Mouse (Mus musculus): ENCODE data around the gene Cyp2s1.

The Cyp2s1 gene

DNA sequence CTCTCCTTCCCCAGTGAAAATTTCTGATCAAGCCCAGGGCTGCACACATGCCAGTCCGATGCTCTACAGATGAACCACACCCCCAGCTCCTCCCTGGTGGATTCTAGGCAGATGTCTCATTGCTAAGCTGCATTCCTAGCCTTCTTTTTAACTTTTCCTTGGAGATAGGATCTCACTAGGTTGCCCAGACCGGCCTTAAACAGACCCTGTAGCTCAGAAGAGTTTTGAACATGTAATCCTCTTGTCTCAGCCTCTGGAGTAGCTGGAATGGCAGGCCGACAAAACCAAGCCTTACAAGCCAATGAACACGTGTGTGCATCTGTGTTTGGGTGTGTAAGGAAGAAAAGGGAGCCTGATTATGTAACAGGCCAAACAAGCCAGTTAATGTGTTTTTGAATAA, 36.0 kb downstream of the Cyp2s1 start:
- DNase-seq = no peak

DNA sequence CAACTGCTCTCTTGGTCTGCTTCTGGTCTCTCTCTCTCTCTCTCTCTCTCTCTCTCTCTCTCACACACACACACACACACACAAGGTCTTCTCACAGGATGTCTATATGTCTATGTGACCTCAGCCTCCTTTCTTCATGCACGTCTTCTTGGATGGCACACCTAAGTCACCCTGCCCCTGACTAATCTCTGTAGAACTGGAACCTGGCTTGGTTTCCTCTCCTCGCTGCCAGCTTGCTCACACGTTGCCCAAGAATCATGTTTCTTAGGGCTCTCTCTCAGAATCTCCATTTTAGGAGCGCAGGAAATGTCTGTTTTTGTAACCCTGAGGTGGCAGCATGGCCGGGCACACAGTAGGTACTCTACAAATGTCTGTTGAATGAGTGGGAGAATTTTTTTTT, 36.7 kb downstream of the Cyp2s1 start:
- DNase-seq = no peak

DNA sequence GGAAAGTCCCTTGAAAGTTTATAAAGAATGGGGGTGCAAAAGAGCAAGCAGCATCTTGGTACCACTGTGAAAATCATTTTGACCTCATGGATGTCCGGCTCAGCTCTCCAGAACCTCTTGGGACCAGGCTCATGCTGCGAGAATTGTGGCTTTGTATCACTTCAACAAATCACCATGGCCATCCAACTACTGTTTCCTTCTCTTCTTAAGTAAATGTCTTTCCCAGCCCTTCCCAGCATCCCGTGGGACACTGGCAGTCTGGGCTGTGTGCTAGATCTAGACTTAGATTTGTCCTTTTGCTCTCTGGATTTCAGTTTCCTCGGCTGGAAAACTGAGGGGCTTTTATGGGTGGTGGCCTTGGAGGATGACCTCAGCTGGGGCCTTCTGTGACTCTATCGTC, 48.5 kb downstream of the Cyp2s1 start:
- DNase-seq = no peak

DNA sequence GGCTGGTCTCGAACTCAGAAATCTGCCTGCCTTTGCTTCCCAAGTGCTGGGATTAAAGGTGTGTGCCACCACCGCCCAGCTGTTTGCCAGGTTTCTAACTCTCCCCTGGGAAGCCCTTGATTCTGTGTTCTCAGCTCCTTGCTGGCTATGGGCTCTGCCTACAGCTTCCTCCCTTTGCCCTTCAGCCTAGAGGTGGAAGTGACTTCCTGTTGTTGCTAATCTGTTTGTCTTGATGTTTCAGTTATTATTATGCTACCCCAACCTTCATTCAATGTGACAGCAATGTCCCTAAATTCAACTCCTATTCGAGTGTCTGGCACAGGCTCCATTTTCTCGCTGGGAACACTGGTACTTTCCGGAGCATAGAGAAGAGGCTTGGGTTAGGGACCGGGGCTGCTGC, 50.6 kb downstream of the Cyp2s1 start:
- DNase-seq = no peak

DNA sequence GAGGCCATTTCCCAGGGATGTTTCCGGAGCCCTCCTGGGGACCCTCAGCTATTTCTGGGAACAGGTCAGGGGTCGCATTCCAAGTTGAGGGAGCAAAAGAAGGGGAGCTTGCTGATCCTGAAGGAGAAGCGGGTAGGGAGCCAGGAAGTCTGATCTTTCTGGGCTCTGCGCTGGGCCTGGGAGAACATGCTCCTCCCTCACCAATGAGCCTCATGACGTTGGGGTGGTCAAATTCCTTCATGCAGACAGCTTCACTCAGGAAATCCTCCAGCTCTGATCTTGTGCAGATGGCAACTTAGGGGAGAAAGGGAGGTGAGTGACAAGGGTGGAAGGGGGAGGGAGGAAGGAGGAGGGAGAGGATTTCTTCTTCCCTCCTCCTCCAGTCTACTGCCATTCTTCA, 52.5 kb downstream of the Cyp2s1 start:
- DNase-seq = no peak

DNA sequence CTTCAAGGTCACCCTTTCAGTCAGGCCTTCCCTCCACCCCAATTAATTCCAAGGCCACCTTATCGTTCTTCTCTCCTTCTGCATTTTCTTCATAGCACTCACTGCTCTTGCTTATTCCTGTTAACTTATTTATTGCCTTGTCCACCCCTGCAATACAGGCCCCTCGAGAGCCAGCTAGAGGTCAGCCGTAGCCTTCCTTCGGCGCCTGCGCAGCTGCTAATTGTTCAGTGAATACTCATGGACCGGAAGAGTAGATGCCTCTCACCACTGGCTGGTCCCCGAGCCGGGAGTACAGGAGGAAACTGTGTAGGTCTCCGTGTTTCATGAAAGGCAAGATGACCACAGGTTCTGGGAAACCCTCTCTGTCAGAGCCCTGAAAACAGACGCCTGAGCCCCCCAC, 53.0 kb downstream of the Cyp2s1 start:
- DNase-seq = no peak

DNA sequence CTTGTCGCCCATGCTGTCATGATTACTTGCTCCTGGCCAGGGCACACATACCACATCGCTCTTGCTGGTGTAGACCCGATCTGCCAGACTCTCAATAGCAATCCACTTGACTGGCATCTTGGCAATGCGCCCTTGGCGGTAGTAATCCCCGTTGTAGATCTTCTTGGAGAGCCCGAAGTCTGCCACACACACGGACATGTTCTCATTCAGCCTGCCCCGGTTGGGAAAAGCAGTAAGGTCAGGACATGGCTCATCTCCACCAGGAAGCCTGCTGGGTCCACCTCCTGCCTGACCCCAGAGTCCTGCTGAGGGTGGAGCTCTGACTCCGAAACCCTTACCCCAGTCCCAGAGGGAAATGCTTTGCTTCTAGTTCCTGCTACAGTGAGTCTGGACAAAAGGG, 55.4 kb downstream of the Cyp2s1 start:
- DNase-seq = peak in 1 of 2 experiments; percentile 15

DNA sequence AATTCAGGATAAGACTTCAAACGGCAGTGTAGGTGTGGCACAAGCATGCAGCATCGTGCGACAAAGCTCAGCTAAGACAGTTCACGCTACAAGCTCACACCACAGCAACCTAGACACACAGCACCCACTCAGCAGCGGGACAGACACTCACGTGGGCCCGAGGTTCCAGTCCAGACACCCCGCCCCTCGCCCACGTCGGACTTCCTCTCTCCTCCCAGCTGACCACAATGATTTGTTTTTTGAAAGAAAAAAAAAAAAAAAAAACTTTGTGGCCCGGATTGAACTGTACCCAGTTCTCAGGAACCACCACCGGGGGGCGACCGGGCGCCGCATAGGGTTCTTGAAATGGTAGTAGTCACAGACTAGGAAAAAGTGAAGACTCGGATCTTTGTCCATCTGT, 60.7 kb downstream of the Cyp2s1 start:
- peak; percentile 86 to 92 for DNase-seq

DNA sequence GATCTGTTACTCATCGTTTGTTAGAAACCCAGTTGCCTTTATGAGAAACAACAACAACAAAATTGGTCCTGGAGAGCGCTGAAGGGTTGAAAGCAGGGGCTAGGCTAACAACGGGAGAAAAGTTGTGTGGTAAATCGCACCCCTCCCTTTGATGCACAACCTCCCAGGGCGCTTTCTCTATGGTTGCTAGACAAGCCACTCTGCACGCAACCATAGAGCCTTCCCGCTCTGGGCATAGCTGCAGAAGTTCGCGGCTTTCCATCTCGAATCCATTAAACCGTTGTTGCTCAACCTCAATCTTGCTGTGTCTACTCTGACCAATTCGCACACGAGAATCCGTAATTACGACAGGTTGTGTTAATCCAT, 61.3 kb downstream of the Cyp2s1 start:
- DNase-seq = peak in 1 of 2 experiments; percentile 75

DNA sequence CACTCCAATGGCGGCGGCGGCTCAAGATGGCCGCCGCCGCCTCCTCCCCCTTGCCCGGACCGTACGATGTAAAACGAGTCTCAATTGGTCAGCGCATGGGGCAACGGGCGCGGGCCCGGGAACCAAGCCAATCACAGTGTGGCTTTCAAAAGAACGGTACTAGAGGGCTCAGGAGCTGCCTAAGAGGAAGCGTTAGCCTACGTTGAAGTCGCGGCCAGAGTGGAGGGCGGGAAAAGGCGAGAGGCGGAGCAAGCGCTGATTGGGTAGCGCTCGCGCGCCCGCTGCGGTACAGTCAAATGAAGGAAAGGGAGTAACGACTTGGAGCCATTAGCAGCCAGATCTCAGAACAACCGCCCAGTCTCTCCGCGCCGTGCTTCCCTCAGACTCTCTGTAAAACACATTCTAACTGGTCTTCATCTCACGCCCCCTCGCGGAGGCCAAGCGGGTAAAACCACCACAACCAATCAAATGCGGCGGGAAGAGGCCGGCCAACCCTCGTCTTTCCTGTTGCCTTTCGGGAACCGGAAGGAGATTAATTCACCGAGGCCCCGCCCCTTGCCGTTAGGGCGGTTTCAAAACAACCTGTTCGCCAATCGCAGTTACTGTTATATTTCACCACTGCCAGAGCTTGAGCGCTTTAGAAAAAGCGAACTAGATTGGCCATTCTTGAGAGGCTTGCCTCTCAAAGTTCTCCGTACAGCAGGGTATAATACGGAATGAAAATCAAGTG, 61.8 kb downstream of the Cyp2s1 start, which contains the start of gene Hnrnpul1:
Gene Hnrnpul1 (minus strand): TSS at position 20 of the 730 bp plus-strand sequence.
- peak; percentile 99 for DNase-seq

DNA sequence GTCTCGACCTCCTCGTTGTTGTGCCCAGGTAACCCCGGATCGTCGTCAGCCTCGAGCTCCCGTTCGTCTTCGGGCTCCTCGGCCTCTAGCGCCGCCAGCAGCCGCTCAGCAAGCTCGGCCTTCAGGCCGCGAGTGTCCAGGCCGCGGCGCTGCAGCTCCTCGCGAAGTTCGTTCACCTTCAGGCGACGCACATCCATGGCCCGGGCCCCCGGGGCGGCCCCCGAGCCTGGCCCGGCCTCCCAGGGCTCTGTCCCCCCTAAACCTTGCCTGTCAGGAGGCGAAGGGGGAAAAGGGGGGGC, 62.3 kb downstream of the Cyp2s1 start:
- DNase-seq = no peak

DNA sequence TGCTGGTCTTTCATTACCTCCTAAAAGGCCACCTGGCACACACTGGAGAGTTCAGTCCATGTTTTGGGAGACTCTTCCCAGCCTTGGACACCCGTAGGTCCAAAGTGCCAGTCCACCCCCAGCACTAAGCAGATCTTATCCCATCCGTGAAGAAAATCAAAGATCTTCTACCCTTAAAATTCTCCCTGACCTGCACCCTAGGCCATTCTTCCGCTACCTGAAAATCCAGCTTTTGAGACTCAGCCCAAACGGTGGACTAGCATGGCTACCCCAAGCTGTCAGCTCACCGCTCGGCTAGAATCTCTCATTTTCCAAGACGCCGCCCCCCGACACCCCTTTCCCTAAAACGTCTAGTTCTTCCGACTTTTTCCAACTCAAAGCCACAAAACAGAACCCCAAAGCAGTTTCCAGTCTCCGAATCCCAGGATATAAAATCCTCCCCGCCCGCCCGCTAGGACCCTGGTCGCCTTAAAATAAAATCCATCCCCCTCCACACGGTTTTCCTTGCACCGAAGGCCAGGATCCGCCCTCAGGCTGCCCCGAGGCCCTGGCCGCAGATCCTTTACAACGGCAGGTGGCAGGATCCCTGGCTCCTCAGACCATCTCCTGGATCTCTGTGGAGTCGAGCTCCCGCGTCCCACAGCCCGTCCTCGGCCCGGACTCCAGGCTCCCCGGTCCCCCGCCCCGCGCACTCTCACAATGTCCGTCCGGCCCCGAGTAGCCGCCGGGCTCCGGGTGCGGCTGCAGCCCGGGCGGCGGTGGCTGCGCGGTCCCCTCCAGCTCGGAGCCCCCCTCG, 62.9 kb downstream of the Cyp2s1 start:
- DNase-seq = peak in 1 of 2 experiments; percentile 71

DNA sequence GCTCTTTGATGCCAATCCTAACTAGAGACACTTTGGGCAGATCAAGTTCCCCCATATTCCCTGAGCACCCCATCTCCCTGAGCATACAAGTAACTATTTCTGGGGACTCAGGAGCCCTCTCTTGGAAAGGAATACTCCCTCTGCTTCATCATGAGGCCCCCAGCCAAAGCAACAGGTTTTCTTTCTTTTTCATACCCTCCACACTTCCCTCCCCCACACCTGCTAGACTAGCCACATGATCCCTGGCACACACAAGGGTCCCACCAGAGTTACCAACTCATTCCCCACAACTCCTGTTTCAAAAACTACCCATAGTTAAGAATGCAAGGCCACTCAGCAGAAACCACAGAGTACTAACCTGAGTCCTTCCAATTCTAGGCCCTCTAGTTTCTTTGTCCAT, 63.6 kb downstream of the Cyp2s1 start:
- DNase-seq = no peak

Data from cerebellum, postnatal 25 days (tissue).